Mouse (Mus musculus) lung, embryonic 15.5 days (tissue): ENCODE results near the gene Myo1d. TPM values are rescaled to one million over a fixed set of nuclear protein-coding genes. Genes with fewer than 3 reads are reported as not detected.

Experiments
- ATAC-seq: fragments of 200-750 bp; cut with Nextera tagmentation; 2 replicates; pipeline ENCODE4 v1.8.0; 2017; ENCODE audit warnings: moderate number of reproducible peaks, borderline replicate concordance; ENCODE audit not compliant: low FRiP score, low TSS enrichment; ENCODE audit errors: extremely low read depth
- H3K27ac ChIP-seq: fragments of 300-500 bp; sonication (generic); 2 replicates; pipeline ENCODE4 v1.5.1; 2015; ENCODE audit warnings: moderate library complexity, mild to moderate bottlenecking, inconsistent platforms
- H3K27me3 ChIP-seq: fragments of 300-500 bp; sonication (generic); 2 replicates; pipeline ENCODE4 v1.6.1; 2015; ENCODE audit warnings: inconsistent platforms
- H3K36me3 ChIP-seq: fragments of 300-500 bp; sonication (generic); 2 replicates; pipeline ENCODE4 v1.6.1; 2015; ENCODE audit warnings: inconsistent platforms
- H3K4me1 ChIP-seq: fragments of 300-500 bp; sonication (generic); 2 replicates; pipeline ENCODE4 v1.6.1; 2015; ENCODE audit warnings: inconsistent platforms
- H3K4me2 ChIP-seq: fragments of 300-500 bp; sonication (generic); 2 replicates; pipeline ENCODE4 v1.6.1; 2015; ENCODE audit warnings: inconsistent platforms, mild to moderate bottlenecking, moderate library complexity
- H3K4me3 ChIP-seq: fragments of 300-500 bp; sonication (generic); 2 replicates; pipeline ENCODE4 v1.5.1; 2015; ENCODE audit warnings: mild to moderate bottlenecking, inconsistent platforms
- H3K9ac ChIP-seq: fragments of 300-500 bp; sonication (generic); 2 replicates; pipeline ENCODE4 v1.6.1; 2015; ENCODE audit warnings: inconsistent platforms
- H3K9me3 ChIP-seq: fragments of 300-500 bp; sonication (generic); 2 replicates; pipeline ENCODE4 v1.6.1; 2016; ENCODE audit warnings: inconsistent platforms
- WGBS: fragments of 180-500 bp; shearing (Covaris S2); methylation state at CpG from one replicate; pipeline ENCODE4 v1.1.7; 2015; 5-methylcytosine and 5-hydroxymethylcytosine counted together
- polyA plus RNA-seq: library from polyadenylated mRNA; unstranded; fragments of >200 nt; fragmentation: Nextera tagmentation; extraction: Ambion mirVana; gene quantifications from 2 replicates; pipeline ENCODE4 v1.2.1, GENCODE M21; 2015

Gene Myo1d
- 16.0 and 18.8 TPM in 2 replicates for polyA plus RNA-seq

DNA sequence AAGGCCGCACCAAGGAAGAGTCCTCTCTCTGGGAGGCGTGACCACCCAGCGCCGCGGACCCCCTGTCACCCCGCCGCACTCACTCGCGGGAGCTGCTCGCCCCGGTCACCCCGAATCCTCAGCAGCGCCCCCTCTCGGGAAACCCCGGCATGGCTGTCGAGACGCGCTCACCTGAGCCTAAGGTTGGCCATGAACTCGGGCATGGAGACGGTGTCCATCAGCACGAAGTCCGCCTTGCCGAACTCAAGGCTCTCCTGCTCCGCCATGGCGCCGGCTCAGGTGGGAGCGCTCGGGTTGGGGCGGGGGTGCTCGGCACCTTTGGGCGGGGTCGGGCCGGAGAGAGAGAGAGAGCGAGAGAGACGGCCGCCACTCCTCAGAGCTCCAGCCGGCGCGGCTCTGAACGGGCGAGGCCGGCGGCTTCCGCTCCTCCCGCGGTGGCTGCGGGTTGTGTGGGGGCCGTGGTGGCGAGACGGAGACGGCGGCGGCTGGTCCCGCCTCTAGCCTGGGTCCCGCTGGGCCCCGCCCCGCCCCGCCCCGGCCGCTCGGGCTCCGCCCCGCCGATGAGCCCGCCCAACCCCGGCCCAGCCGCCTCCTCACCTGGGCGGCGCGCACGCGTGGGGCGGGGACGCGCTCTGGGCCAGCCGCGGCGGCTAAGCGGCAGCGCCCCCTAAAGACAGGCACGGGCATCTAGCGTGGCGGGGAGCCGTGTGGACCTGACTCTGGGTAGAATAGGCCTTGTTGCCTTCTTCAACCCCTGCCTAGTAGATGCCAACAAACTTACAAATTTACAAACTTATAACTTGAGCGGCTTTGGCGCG lies at the start of gene Myo1d:
Myo1d (minus strand) TSS at position 499 of the 818 bp plus-strand sequence.
- H3K4me1 ChIP-seq: peaks cover 10% of the 10 kb centered on the region; the same call in 1 of the 2 replicates

DNA sequence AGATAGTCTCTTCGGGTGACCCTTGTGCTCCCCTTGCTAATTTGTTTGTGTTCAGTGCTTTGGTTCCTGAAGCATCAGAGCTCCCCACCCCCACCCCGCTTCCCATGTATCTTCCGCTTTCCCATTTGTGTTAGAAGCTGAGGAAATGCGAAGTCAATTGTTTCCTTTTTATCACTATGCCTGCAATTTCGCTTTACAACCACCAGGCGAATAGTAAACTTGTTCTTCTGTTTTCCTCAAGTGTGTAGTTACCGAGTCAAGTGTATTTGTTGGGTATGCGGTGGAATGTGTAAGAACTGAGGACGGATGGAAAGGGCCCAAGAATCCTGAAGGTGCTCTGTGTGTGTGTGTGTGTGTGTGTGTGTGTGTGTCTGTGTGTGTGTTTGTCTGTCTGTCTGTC lies 42.0 kb upstream of the Myo1d start:
- Histone ChIP-seq H3K9ac (no peak overlapping the region), H3K4me1 (peaks cover 16% of the 10 kb centered on the region), H3K27me3 (no peaks in the 10 kb centered on the region), H3K4me3 (no peak overlapping the region), H3K36me3 (peaks cover 26% of the 10 kb centered on the region), H3K27ac (no peak overlapping the region), H3K4me2 (no peak overlapping the region), H3K9me3 (no peaks in the 10 kb centered on the region)
- 64% methylated on average over 9 of the region's 9 CpGs for WGBS
- ATAC-seq: no peak

More for the DNA sequence above, at the start of gene Myo1d:
- Histone ChIP-seq H3K9me3 (no peaks in the 10 kb centered on the region), H3K4me3 (peak within 1 kb of the TSS; percentile 73), H3K9ac (peak within 1 kb of the TSS; percentile 65), H3K4me2 (peak within 1 kb of the TSS; percentile 73), H3K27me3 (no peaks in the 10 kb centered on the region), H3K27ac (peak within 1 kb of the TSS; percentile 91), H3K36me3 (no peaks in the 10 kb centered on the region)
- under 1% methylated on average over 59 of the region's 87 CpGs for WGBS
- ATAC-seq: peak; percentile 97

DNA sequence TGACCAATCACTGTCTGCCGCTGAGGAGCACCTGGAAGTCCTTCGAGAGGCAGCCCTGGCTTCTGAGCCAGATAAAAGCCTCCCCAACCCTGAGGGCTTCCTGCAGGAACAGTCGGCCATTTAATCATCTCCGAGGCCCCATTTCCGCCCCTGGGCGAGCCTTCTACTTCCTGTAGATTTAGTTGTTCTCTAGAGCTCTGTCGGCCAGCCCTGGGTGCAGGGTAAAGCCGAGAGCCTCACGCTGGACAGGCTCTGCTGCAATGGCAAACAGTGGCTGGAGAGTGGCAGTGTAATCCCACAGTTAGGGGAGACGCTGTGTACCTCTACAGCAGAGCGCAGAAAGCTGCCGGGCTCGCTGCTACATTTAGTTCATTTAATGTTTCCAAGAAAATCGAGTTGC lies 41.5 kb upstream of the Myo1d start:
- no peak overlapping the region for H3K4me2 ChIP-seq
- H3K27ac ChIP-seq: 0 out of 2 replicates have a peak overlapping the region, but pooled peaks have one; percentile 15
- WGBS: 54% methylated on average over 14 of the region's 14 CpGs
- H3K36me3 ChIP-seq: peaks cover 27% of the 10 kb centered on the region
- peaks cover 16% of the 10 kb centered on the region for H3K4me1 ChIP-seq
- H3K27me3 ChIP-seq: no peaks in the 10 kb centered on the region
- H3K9ac ChIP-seq: no peak overlapping the region
- H3K9me3 ChIP-seq: no peaks in the 10 kb centered on the region
- no peak overlapping the region for H3K4me3 ChIP-seq
- ATAC-seq: 0 out of 2 replicates have a peak, but pooled peaks have one; percentile 23

DNA sequence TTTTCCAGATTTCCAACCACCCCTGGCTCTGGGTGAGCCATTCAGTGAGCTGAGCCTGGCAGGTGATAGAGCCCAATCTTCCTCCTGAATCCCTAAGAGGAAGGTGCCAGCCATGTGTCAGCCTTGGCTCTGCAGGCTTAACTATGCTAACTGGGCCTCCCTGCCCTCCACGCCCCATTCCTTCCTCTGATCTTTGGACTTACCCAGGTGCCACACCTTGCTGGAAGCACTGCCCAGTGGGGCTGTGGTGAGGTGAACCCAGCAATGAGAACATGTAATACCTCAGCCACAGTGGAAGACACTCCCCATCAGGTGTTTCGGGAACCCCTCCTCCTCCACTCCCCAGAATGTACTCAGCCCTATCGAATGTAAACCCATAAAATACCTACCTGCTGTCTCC lies 40.3 kb upstream of the Myo1d start:
- Histone ChIP-seq H3K27ac (no peak overlapping the region), H3K27me3 (no peaks in the 10 kb centered on the region), H3K36me3 (peaks cover 39% of the 10 kb centered on the region), H3K4me2 (no peak overlapping the region), H3K4me1 (peaks cover 16% of the 10 kb centered on the region), H3K9me3 (no peaks in the 10 kb centered on the region), H3K9ac (no peak overlapping the region), H3K4me3 (no peak overlapping the region)
- WGBS: 93% methylated on average over 3 of the region's 3 CpGs
- no peak for ATAC-seq

DNA sequence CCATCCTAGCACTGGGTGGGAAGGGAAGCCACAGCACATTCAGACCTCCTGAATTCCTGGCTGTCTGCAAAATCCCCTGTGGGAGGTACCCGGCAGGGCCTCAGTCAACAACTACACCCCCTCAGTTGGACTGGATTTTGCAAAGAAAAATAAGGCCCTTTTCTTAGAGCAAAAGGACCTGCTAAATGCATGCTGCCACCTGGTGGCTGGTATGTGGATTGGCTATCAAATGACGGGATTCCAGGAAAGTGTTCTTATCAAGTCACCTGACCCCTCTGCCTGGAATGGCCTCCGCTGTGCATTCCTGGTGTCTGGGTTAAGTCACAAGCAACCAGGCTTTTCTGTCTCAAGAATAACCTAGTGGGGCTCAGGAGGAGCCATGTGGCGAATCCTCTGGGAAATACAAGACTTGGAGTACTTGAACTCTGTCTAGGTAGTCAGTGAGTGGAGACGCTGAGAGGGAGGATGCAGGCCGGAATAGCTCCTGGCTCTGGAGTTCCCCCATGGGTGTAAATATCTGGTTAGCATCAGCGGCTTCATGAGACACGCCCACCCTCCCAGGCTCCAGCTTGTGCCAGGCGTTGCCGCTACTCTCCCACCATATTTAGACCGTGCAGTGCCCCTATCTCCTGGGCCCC lies 38.4 kb upstream of the Myo1d start:
- ATAC-seq: peak; percentile 66; the same call in 1 of the 2 replicates
- Histone ChIP-seq H3K4me3 (no peak overlapping the region), H3K27me3 (no peaks in the 10 kb centered on the region), H3K4me1 (peaks cover 16% of the 10 kb centered on the region), H3K27ac (peak overlapping the region; percentile 51), H3K4me2 (peak overlapping the region; percentile 16; the same call in 1 of the 2 replicates), H3K9ac (no peak overlapping the region), H3K9me3 (no peaks in the 10 kb centered on the region), H3K36me3 (peaks cover 49% of the 10 kb centered on the region)
- 25% methylated on average over 11 of the region's 11 CpGs for WGBS

DNA sequence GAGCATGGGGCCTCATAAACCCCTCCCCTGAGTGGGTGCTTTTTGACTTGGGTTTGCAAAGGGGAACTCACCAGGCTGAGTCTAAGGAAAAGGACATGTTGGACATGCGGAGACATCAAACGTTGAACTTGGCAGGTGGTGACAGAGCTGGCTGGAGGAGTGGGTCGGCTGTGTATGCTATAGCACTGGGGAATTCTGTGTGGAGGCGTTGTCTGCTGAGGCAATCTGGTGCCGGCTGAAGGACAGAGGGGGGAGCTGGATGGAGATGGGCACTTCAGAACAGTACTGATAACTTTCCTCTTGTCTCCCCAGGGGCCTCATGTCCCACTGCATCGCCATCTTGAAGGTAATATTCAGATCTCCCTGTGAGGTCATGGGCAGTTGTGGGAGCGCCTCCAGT lies 35.5 kb upstream of the Myo1d start:
- Histone ChIP-seq H3K9ac (no peak overlapping the region), H3K36me3 (peaks cover 44% of the 10 kb centered on the region), H3K27ac (no peak overlapping the region), H3K4me2 (no peak overlapping the region), H3K4me3 (no peak overlapping the region), H3K4me1 (peaks cover 31% of the 10 kb centered on the region), H3K9me3 (no peaks in the 10 kb centered on the region), H3K27me3 (no peaks in the 10 kb centered on the region)
- WGBS: 79% methylated on average over 7 of the region's 7 CpGs
- ATAC-seq: no peak

DNA sequence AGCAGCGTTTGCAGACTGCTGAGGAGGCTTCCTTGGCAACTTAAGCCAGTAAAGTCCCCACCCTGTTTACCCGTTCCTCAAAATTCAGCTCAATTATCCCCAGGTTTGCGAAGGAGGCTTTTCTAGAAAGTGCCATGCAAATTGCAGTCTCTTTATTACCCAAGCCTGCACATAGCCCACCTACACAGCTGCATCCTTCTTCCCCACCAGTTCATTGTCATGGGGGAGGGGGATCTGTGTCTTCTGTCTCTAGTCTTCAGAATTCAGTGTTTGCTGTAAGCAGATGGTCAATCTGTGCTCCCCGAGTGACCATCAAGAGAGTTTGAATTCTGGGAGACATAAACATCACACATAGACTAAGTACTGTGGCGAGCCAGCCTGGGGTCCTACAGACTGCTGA lies 31.3 kb upstream of the Myo1d start:
- ATAC-seq: no peak
- no peaks in the 10 kb centered on the region for H3K27me3 ChIP-seq
- H3K4me2 ChIP-seq: peak overlapping the region; percentile 80
- peaks cover 33% of the 10 kb centered on the region for H3K36me3 ChIP-seq
- H3K4me3 ChIP-seq: peak overlapping the region; percentile 59
- H3K9me3 ChIP-seq: no peaks in the 10 kb centered on the region
- H3K27ac ChIP-seq: 0 out of 2 replicates have a peak overlapping the region, but pooled peaks have one; percentile 91
- 14% methylated on average over 5 of the region's 5 CpGs for WGBS
- H3K9ac ChIP-seq: peak overlapping the region; percentile 81
- peaks cover 27% of the 10 kb centered on the region for H3K4me1 ChIP-seq

DNA sequence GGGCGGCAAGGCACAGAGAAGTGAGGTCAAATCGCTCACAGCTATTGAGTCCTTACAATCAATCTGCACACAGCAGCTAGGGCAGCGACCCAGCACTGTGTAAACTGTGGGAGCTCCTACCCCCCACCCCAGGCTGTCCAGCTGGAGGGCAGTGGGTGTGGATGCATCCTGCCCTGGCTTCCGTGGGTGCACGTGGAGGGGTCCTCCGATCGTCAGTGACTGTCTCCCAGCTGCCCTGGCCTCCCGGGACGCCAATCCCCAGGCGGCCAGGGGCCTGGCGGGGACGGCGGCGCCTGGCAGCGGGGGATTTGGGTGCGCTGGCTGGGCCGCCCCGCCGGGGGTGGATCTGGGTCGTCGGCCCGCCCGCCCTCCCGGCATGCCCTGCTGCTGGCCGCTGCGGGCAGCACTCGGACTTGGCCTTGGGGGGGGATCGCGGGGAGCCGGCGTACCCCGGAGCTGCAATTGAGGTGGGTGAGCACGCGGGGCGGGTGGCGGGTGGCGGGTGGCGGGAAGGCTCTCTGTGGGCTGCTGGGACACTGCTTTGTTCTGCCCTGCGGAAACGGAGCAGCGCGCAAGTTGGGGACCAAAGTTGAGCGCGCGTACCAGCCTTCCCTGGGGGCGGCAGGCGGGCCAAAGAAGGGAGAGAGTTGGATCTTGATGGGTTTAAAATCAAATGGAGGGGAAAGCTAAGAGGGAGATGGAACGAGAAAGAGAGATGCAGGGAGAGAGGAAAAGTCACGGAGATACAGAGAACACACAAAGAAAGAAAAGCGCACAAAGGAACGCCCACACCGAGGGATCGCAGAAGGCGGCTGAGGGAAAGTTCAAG lies 30.4 kb upstream of the Myo1d start, which contains the start of gene Tmem98:
Tmem98 (plus strand) TSS at position 183 of the 829 bp plus-strand sequence.
- ATAC-seq: peak; percentile 85
- Histone ChIP-seq H3K9me3 (no peaks in the 10 kb centered on the region), H3K27ac (peak within 1 kb of the TSS; percentile 91), H3K4me2 (peak within 1 kb of the TSS; percentile 80), H3K9ac (peak within 1 kb of the TSS; percentile 81), H3K27me3 (no peaks in the 10 kb centered on the region), H3K36me3 (peaks cover 24% of the 10 kb centered on the region), H3K4me1 (peaks cover 27% of the 10 kb centered on the region), H3K4me3 (peak within 1 kb of the TSS; percentile 59)
- WGBS: under 1% methylated on average over 54 of the region's 54 CpGs

DNA sequence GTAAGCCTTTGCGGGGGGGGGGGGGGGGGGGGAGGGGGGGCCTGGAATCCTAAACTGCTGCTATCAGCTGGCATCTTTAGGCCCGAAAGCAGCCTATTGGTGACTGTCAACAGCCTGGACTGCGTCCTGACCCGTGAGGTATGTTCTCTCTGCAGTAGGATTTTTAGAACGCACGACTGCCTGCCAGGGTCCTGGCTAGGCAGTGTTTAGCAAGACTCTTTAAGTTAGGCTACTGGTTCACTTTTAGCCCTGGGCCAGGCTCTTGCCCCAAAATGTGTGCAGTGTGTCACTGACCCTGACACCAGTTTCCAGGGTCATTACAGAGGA lies 29.8 kb upstream of the Myo1d start:
- peaks cover 27% of the 10 kb centered on the region for H3K4me1 ChIP-seq
- peak overlapping the region; percentile 80 for H3K4me2 ChIP-seq
- H3K27ac ChIP-seq: peak overlapping the region; percentile 91
- peak overlapping the region; percentile 59 for H3K4me3 ChIP-seq
- H3K9me3 ChIP-seq: no peaks in the 10 kb centered on the region
- peaks cover 20% of the 10 kb centered on the region for H3K36me3 ChIP-seq
- peak; percentile 43 for ATAC-seq
- WGBS: 14% methylated on average over 5 of the region's 6 CpGs
- no peaks in the 10 kb centered on the region for H3K27me3 ChIP-seq
- peak overlapping the region; percentile 81 for H3K9ac ChIP-seq

DNA sequence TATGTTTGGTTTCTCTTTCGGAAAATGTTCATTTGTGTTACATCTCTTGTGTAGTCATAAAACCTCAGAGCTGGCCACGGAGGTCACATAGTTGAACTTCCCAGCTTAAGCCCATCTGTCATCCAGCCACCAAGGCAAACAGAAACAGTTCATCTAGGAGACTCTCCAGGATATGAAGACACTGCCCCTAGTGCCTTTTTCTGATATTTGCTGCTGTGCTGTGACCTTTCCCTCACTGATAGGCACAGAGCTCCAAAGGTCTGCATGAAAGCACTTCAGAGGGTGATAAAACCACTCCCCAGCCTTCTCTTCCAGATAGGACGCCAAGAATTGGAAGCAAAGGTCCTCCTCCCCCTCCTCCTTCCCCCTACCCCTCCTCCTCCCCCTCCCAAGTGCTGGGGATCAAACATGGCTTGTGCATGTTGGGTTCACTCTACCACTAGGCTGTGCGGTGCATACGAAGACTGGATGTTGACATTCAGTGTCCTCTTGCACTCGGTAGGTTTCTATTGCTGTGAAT lies 28.8 kb upstream of the Myo1d start:
- Histone ChIP-seq H3K4me2 (no peak overlapping the region), H3K9me3 (no peaks in the 10 kb centered on the region), H3K27me3 (no peaks in the 10 kb centered on the region), H3K4me1 (peaks cover 27% of the 10 kb centered on the region), H3K9ac (no peak overlapping the region), H3K4me3 (no peak overlapping the region), H3K36me3 (peaks cover 10% of the 10 kb centered on the region; the same call in 1 of the 2 replicates), H3K27ac (no peak overlapping the region)
- WGBS: 39% methylated on average over 6 of the region's 6 CpGs
- no peak for ATAC-seq

DNA sequence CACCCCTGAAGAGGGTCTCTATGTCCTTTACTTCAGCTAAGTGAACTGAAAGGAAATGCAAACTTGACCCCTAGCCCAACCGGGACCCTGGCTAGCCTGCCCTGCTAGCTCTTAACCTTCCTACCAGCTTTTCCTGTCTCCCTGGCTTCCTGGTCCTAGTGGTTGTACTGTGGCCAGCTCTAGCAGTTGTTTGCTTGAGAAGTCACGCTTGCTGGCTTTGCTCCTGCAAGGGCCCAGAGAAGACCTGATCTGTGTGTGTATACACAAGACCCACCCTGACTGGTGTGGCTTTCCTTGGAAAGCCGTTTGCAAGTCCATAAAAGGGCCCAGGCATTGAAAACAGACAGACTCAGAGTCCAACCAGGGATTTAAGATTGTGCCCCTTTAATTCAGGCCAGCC lies 22.9 kb upstream of the Myo1d start:
- Histone ChIP-seq H3K27ac (peak overlapping the region; percentile 50), H3K9me3 (no peaks in the 10 kb centered on the region), H3K4me3 (no peak overlapping the region), H3K36me3 (no peaks in the 10 kb centered on the region), H3K4me1 (peaks cover 8% of the 10 kb centered on the region; the same call in 1 of the 2 replicates), H3K9ac (no peak overlapping the region), H3K4me2 (no peak overlapping the region), H3K27me3 (no peaks in the 10 kb centered on the region)
- 26% methylated on average over 3 of the region's 3 CpGs for WGBS
- ATAC-seq: no peak
